Mouse (Mus musculus) embryonic facial prominence, embryonic 15.5 days (tissue): ENCODE measurements around the gene Slc8a1. TPM values are rescaled to one million over a fixed set of nuclear protein-coding genes. Genes with fewer than 3 reads are reported as not detected.
A peak's percentile ranks its signal among the peaks of the same experiment; 100 is the strongest.

Experiments used
- ATAC-seq: fragments of 200-750 bp; cut with Nextera tagmentation; 2 replicates; pipeline ENCODE4 v1.8.0; 2017; ENCODE audit warnings: low read depth, moderate TSS enrichment; ENCODE audit not compliant: insufficient number of reproducible peaks, low FRiP score, low TSS enrichment
- H3K27ac ChIP-seq: fragments of 300-500 bp; sonication (generic); replicated peaks from 2 replicates; pipeline ENCODE4 v1.5.1; 2015; ENCODE audit warnings: mild to moderate bottlenecking, inconsistent platforms
- H3K27me3 ChIP-seq: fragments of 300-500 bp; sonication (generic); 2 replicates; pipeline ENCODE4 v1.6.1; 2015; ENCODE audit warnings: inconsistent platforms
- H3K36me3 ChIP-seq: fragments of 300-500 bp; sonication (generic); 2 replicates; pipeline ENCODE4 v1.6.1; 2015; ENCODE audit warnings: mild to moderate bottlenecking, inconsistent platforms
- H3K4me1 ChIP-seq: fragments of 300-500 bp; sonication (generic); 2 replicates; pipeline ENCODE4 v1.6.1; 2015; ENCODE audit warnings: inconsistent platforms
- H3K4me2 ChIP-seq: fragments of 300-500 bp; sonication (generic); replicated peaks from 2 replicates; pipeline ENCODE4 v1.6.1; 2015; ENCODE audit warnings: mild to moderate bottlenecking, inconsistent platforms
- H3K4me3 ChIP-seq: fragments of 300-500 bp; sonication (generic); replicated peaks from 2 replicates; pipeline ENCODE4 v1.5.1; 2015; ENCODE audit warnings: mild to moderate bottlenecking, inconsistent platforms
- H3K9ac ChIP-seq: fragments of 300-500 bp; sonication (generic); 2 replicates; pipeline ENCODE4 v1.6.1; 2015; ENCODE audit warnings: inconsistent platforms
- H3K9me3 ChIP-seq: fragments of 300-500 bp; sonication (generic); replicated peaks from 2 replicates; pipeline ENCODE4 v1.6.1; 2016; ENCODE audit warnings: inconsistent platforms
- WGBS: fragments of 180-500 bp; shearing (Covaris S2); methylation state at CpG from one replicate; pipeline ENCODE4 v1.1.7; 2015; 5-methylcytosine and 5-hydroxymethylcytosine counted together
- polyA plus RNA-seq: library from polyadenylated mRNA; unstranded; fragments of >200 nt; fragmentation: Nextera tagmentation; extraction: Ambion mirVana; gene quantifications from 2 replicates; pipeline ENCODE4 v1.2.1, GENCODE M21; 2015

Slc8a1 gene
- polyA plus RNA-seq, 1 experiment from 2014 or later, result 3.3 TPM

GRCm38 (mm10) chr17:81468941-81469340 is 269.2 kb downstream of the Slc8a1 start:
- H3K9me3 ChIP-seq, result no peaks in the 10 kb centered on the region
- no peaks in the 10 kb centered on the region for H3K27me3 ChIP-seq
- WGBS, result 46% methylated on average over 5 of the region's 5 CpGs
- no peak overlapping the region for H3K27ac ChIP-seq
- H3K4me1 ChIP-seq, result no peaks in the 10 kb centered on the region
- no peak overlapping the region for H3K4me3 ChIP-seq
- ATAC-seq, result peak; percentile 63; the same call in 1 of the 2 replicates
- H3K36me3 ChIP-seq, result no peaks in the 10 kb centered on the region
- H3K9ac ChIP-seq, result no peak overlapping the region
- no peak overlapping the region for H3K4me2 ChIP-seq

GRCm38 (mm10) chr17:81459379-81459778 is 278.8 kb downstream of the Slc8a1 start:
- ATAC-seq, result no peak
- H3K36me3 ChIP-seq, result no peaks in the 10 kb centered on the region
- H3K4me1 ChIP-seq, result no peaks in the 10 kb centered on the region
- H3K9ac ChIP-seq, result no peak overlapping the region
- 77% methylated on average over 3 of the region's 3 CpGs for WGBS
- no peaks in the 10 kb centered on the region for H3K9me3 ChIP-seq
- H3K4me2 ChIP-seq, result no peak overlapping the region
- no peaks in the 10 kb centered on the region for H3K27me3 ChIP-seq
- H3K27ac ChIP-seq, result no peak overlapping the region
- no peak overlapping the region for H3K4me3 ChIP-seq

GRCm38 (mm10) chr17:81455977-81456376 is 282.2 kb downstream of the Slc8a1 start:
- no peak overlapping the region for H3K27ac ChIP-seq
- no peak overlapping the region for H3K4me3 ChIP-seq
- H3K4me1 ChIP-seq, result no peaks in the 10 kb centered on the region
- no peaks in the 10 kb centered on the region for H3K27me3 ChIP-seq
- H3K36me3 ChIP-seq, result no peaks in the 10 kb centered on the region
- 79% methylated on average over 7 of the region's 7 CpGs for WGBS
- H3K9ac ChIP-seq, result no peak overlapping the region
- ATAC-seq, result no peak
- no peaks in the 10 kb centered on the region for H3K9me3 ChIP-seq
- no peak overlapping the region for H3K4me2 ChIP-seq

GRCm38 (mm10) chr17:81455269-81455668 is 282.9 kb downstream of the Slc8a1 start:
- Histone ChIP-seq H3K36me3 (no peaks in the 10 kb centered on the region), H3K4me1 (no peaks in the 10 kb centered on the region), H3K4me2 (no peak overlapping the region), H3K4me3 (no peak overlapping the region), H3K27me3 (no peaks in the 10 kb centered on the region), H3K9ac (no peak overlapping the region), H3K27ac (no peak overlapping the region), H3K9me3 (no peaks in the 10 kb centered on the region)
- 63% methylated on average over 3 of the region's 3 CpGs for WGBS
- no peak for ATAC-seq

- H3K4me3 ChIP-seq, result no peak within 1 kb of the TSS
- no peaks in the 10 kb centered on the region for H3K9me3 ChIP-seq
- H3K27ac ChIP-seq, result no peak within 1 kb of the TSS
- H3K4me1 ChIP-seq, result no peaks in the 10 kb centered on the region
- ATAC-seq, result no peak
- no peaks in the 10 kb centered on the region for H3K36me3 ChIP-seq
- no peak within 1 kb of the TSS for H3K4me2 ChIP-seq
- no peak within 1 kb of the TSS for H3K9ac ChIP-seq
- no peaks in the 10 kb centered on the region for H3K27me3 ChIP-seq
Observed at GRCm38 (mm10) chr17:81441463-81441862, 296.7 kb downstream of the Slc8a1 start, which contains the start of gene Gm11096. Gene Gm11096 (plus strand): TSS chr17:81441763.

GRCm38 (mm10) chr17:81433148-81433547 is 305.0 kb downstream of the Slc8a1 start:
- no peak overlapping the region for H3K4me3 ChIP-seq
- no peaks in the 10 kb centered on the region for H3K9me3 ChIP-seq
- no peak overlapping the region for H3K4me2 ChIP-seq
- no peaks in the 10 kb centered on the region for H3K4me1 ChIP-seq
- H3K27ac ChIP-seq, result no peak overlapping the region
- no peaks in the 10 kb centered on the region for H3K27me3 ChIP-seq
- ATAC-seq, result no peak
- WGBS, result 30% methylated on average over 5 of the region's 5 CpGs
- H3K36me3 ChIP-seq, result no peaks in the 10 kb centered on the region
- H3K9ac ChIP-seq, result no peak overlapping the region

GRCm38 (mm10) chr17:81432733-81433132 is 305.4 kb downstream of the Slc8a1 start:
- no peak overlapping the region for H3K27ac ChIP-seq
- H3K4me3 ChIP-seq, result no peak overlapping the region
- WGBS, result 54% methylated on average over 2 of the region's 2 CpGs
- no peaks in the 10 kb centered on the region for H3K36me3 ChIP-seq
- no peaks in the 10 kb centered on the region for H3K9me3 ChIP-seq
- H3K4me2 ChIP-seq, result no peak overlapping the region
- H3K27me3 ChIP-seq, result no peaks in the 10 kb centered on the region
- no peak for ATAC-seq
- H3K9ac ChIP-seq, result no peak overlapping the region
- H3K4me1 ChIP-seq, result no peaks in the 10 kb centered on the region

- H3K27me3 ChIP-seq, result no peaks in the 10 kb centered on the region
- WGBS, result 62% methylated on average over 7 of the region's 7 CpGs
- H3K27ac ChIP-seq, result no peak overlapping the region
- H3K4me3 ChIP-seq, result no peak overlapping the region
- no peaks in the 10 kb centered on the region for H3K36me3 ChIP-seq
- H3K4me2 ChIP-seq, result no peak overlapping the region
- peaks cover 6% of the 10 kb centered on the region; the same call in 1 of the 2 replicates for H3K4me1 ChIP-seq
- no peak overlapping the region for H3K9ac ChIP-seq
- no peak for ATAC-seq
- H3K9me3 ChIP-seq, result no peaks in the 10 kb centered on the region
Observed at GRCm38 (mm10) chr17:81427245-81427644, 310.9 kb downstream of the Slc8a1 start.

GRCm38 (mm10) chr17:81424256-81424912 is 313.8 kb downstream of the Slc8a1 start:
- WGBS, result 44% methylated on average over 10 of the region's 10 CpGs
- H3K36me3 ChIP-seq, result no peaks in the 10 kb centered on the region
- no peak overlapping the region for H3K4me3 ChIP-seq
- H3K27ac ChIP-seq, result no peak overlapping the region
- no peak for ATAC-seq
- H3K4me2 ChIP-seq, result no peak overlapping the region
- no peaks in the 10 kb centered on the region for H3K9me3 ChIP-seq
- no peak overlapping the region for H3K9ac ChIP-seq
- H3K27me3 ChIP-seq, result no peaks in the 10 kb centered on the region
- peaks cover 6% of the 10 kb centered on the region; the same call in 1 of the 2 replicates for H3K4me1 ChIP-seq

- H3K27ac ChIP-seq, result no peak overlapping the region
Observed at GRCm38 (mm10) chr17:81419802-81420459, 318.2 kb downstream of the Slc8a1 start.

GRCm38 (mm10) chr17:81416361-81417114 is 321.6 kb downstream of the Slc8a1 start:
- Histone ChIP-seq H3K4me1 (no peaks in the 10 kb centered on the region), H3K27ac (no peak overlapping the region), H3K4me2 (no peak overlapping the region), H3K9me3 (no peaks in the 10 kb centered on the region), H3K36me3 (no peaks in the 10 kb centered on the region), H3K27me3 (no peaks in the 10 kb centered on the region), H3K9ac (no peak overlapping the region), H3K4me3 (no peak overlapping the region)
- ATAC-seq, result no peak
- 89% methylated on average over 6 of the region's 6 CpGs for WGBS

More at GRCm38 (mm10) chr17:81419802-81420459, 318.2 kb downstream of the Slc8a1 start:
- no peak for ATAC-seq
- H3K4me3 ChIP-seq, result no peak overlapping the region
- H3K4me1 ChIP-seq, result peaks cover 6% of the 10 kb centered on the region; the same call in 1 of the 2 replicates
- no peaks in the 10 kb centered on the region for H3K27me3 ChIP-seq
- 70% methylated on average over 10 of the region's 10 CpGs for WGBS
- no peak overlapping the region for H3K9ac ChIP-seq
- H3K4me2 ChIP-seq, result no peak overlapping the region
- no peaks in the 10 kb centered on the region for H3K9me3 ChIP-seq
- no peaks in the 10 kb centered on the region for H3K36me3 ChIP-seq
